Mouse (Mus musculus): ENCODE results near the gene Syce1l. TPM values are rescaled to one million over a fixed set of nuclear protein-coding genes. Genes with fewer than 3 reads are reported as not detected.

The Syce1l gene
- total and polyA plus RNA-seq, 2 experiments from 2014 or later = not detected

- WGBS = 77% methylated on average over 11 of the region's 11 CpGs
- no peak for DNase-seq
- no peaks in the 10 kb centered on the region for H3K4me1 ChIP-seq (ENCODE audit: insufficient read depth)
- no peaks in the 10 kb centered on the region for H3K27me3 ChIP-seq (ENCODE audit: insufficient read depth, low read length)
- H3K27ac ChIP-seq (ENCODE audit: low read depth, low read length) = no peak overlapping the region
- no peak overlapping the region for H3K4me3 ChIP-seq (ENCODE audit: low read depth, low read length)
- no peak for TF ChIP-seq CTCF (IDR thresholded peaks at IDR 0.05; ENCODE audit: low read depth)
- no peaks in the 10 kb centered on the region for H3K36me3 ChIP-seq (ENCODE audit: insufficient read depth)
- ATAC-seq = no peak
- H3K4me2 ChIP-seq (ENCODE audit: low read depth) = no peak overlapping the region
- H3K9ac ChIP-seq = no peak overlapping the region
- H3K9me3 ChIP-seq (ENCODE audit: low read length) = no peaks in the 10 kb centered on the region
Measured at GRCm38 (mm10) chr8:113656681-113657298, 13.8 kb downstream of the Syce1l start.

DNA sequence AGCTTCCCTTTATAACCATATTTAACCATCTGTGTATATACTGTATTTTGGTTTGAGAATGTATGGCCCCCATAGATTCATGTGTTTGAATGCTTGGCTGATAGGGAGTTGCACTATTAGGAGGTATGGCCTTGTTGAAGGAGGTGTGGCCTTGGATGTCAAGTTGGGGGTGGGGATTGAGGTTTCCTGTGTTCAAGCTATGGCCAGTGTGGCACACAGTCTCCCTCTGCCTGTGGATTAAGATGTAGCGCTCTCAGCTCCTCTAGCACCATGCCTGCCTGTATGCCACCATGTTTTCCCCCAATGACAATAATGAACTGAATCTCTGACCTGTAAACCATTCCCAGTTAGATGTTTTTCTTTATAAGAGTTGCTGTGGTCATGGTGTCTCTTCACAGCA is 17.1 kb downstream of the Syce1l start:
- ATAC-seq (no peak), DNase-seq (no peak)
- 100% methylated on average over 1 of the region's 1 CpGs for WGBS
- no peak overlapping the region for H3K27ac ChIP-seq (ENCODE audit: low read depth, low read length)
- no peaks in the 10 kb centered on the region for H3K36me3 ChIP-seq (ENCODE audit: insufficient read depth)
- no peaks in the 10 kb centered on the region for H3K4me1 ChIP-seq (ENCODE audit: insufficient read depth)
- H3K9ac ChIP-seq = no peak overlapping the region
- 0 out of 2 replicates have a peak, but pooled peaks have one; percentile 5 for TF ChIP-seq CTCF (IDR thresholded peaks at IDR 0.05; ENCODE audit: low read depth)
- no peaks in the 10 kb centered on the region for H3K27me3 ChIP-seq (ENCODE audit: insufficient read depth, low read length)
- H3K4me3 ChIP-seq (ENCODE audit: low read depth, low read length) = no peak overlapping the region
- H3K4me2 ChIP-seq (ENCODE audit: low read depth) = no peak overlapping the region
- H3K9me3 ChIP-seq (ENCODE audit: low read length) = no peaks in the 10 kb centered on the region

GRCm38 (mm10) chr8:113664544-113664943 is 21.5 kb downstream of the Syce1l start:
- peak; percentile 96 for DNase-seq
- H3K36me3 ChIP-seq (ENCODE audit: insufficient read depth) = no peaks in the 10 kb centered on the region
- no peaks in the 10 kb centered on the region for H3K4me1 ChIP-seq (ENCODE audit: insufficient read depth)
- no peak overlapping the region for H3K4me3 ChIP-seq (ENCODE audit: low read depth, low read length)
- H3K9ac ChIP-seq = no peak overlapping the region
- 0% methylated on average over 2 of the region's 2 CpGs for WGBS
- H3K27me3 ChIP-seq (ENCODE audit: insufficient read depth, low read length) = no peaks in the 10 kb centered on the region
- H3K27ac ChIP-seq (ENCODE audit: low read depth, low read length) = no peak overlapping the region
- H3K9me3 ChIP-seq (ENCODE audit: low read length) = no peaks in the 10 kb centered on the region
- TF ChIP-seq CTCF (IDR thresholded peaks at IDR 0.05; ENCODE audit: low read depth) = peak; percentile 100
- peak; percentile 95 for ATAC-seq
- no peak overlapping the region for H3K4me2 ChIP-seq (ENCODE audit: low read depth)

GRCm38 (mm10) chr8:113665036-113665435 is 22.0 kb downstream of the Syce1l start:
- Histone ChIP-seq H3K4me1 (ENCODE audit: insufficient read depth) (no peaks in the 10 kb centered on the region), H3K27me3 (ENCODE audit: insufficient read depth, low read length) (no peaks in the 10 kb centered on the region), H3K4me3 (ENCODE audit: low read depth, low read length) (no peak overlapping the region), H3K9me3 (ENCODE audit: low read length) (no peaks in the 10 kb centered on the region), H3K9ac (no peak overlapping the region), H3K4me2 (ENCODE audit: low read depth) (no peak overlapping the region), H3K36me3 (ENCODE audit: insufficient read depth) (no peaks in the 10 kb centered on the region), H3K27ac (ENCODE audit: low read depth, low read length) (no peak overlapping the region)
- ATAC-seq = peak; percentile 49; the same call in 1 of the 2 replicates
- WGBS = 46% methylated on average over 4 of the region's 4 CpGs
- peak; percentile 29 for DNase-seq
- no peak for TF ChIP-seq CTCF (IDR thresholded peaks at IDR 0.05; ENCODE audit: low read depth)

- H3K9ac ChIP-seq = no peak overlapping the region
- TF ChIP-seq CTCF (IDR thresholded peaks at IDR 0.05; ENCODE audit: low read depth) = no peak
- WGBS = 30% methylated on average over 8 of the region's 8 CpGs
- peak; percentile 46 for DNase-seq
- H3K4me3 ChIP-seq (ENCODE audit: low read depth, low read length) = no peak overlapping the region
- H3K4me1 ChIP-seq (ENCODE audit: insufficient read depth) = no peaks in the 10 kb centered on the region
- no peaks in the 10 kb centered on the region for H3K9me3 ChIP-seq (ENCODE audit: low read length)
- no peaks in the 10 kb centered on the region for H3K36me3 ChIP-seq (ENCODE audit: insufficient read depth)
- H3K27ac ChIP-seq (ENCODE audit: low read depth, low read length) = no peak overlapping the region
- no peak for ATAC-seq
- H3K4me2 ChIP-seq (ENCODE audit: low read depth) = no peak overlapping the region
- no peaks in the 10 kb centered on the region for H3K27me3 ChIP-seq (ENCODE audit: insufficient read depth, low read length)
Measured at GRCm38 (mm10) chr8:113665951-113666350, 22.9 kb downstream of the Syce1l start.

- Histone ChIP-seq H3K4me2 (ENCODE audit: low read depth) (no peak overlapping the region), H3K4me3 (ENCODE audit: low read depth, low read length) (no peak overlapping the region), H3K9me3 (ENCODE audit: low read length) (no peaks in the 10 kb centered on the region), H3K27ac (ENCODE audit: low read depth, low read length) (no peak overlapping the region), H3K27me3 (ENCODE audit: insufficient read depth, low read length) (no peaks in the 10 kb centered on the region), H3K36me3 (ENCODE audit: insufficient read depth) (no peaks in the 10 kb centered on the region), H3K9ac (no peak overlapping the region), H3K4me1 (ENCODE audit: insufficient read depth) (no peaks in the 10 kb centered on the region)
- no peak for TF ChIP-seq CTCF (IDR thresholded peaks at IDR 0.05; ENCODE audit: low read depth)
- no peak for ATAC-seq
- 20% methylated on average over 16 of the region's 16 CpGs for WGBS
- no peak for DNase-seq
Measured at GRCm38 (mm10) chr8:113666714-113667432, 23.9 kb downstream of the Syce1l start.

- no peak overlapping the region for H3K4me3 ChIP-seq (ENCODE audit: low read depth, low read length)
- ATAC-seq (no peak), DNase-seq (no peak)
- no peaks in the 10 kb centered on the region for H3K27me3 ChIP-seq (ENCODE audit: insufficient read depth, low read length)
- TF ChIP-seq CTCF (IDR thresholded peaks at IDR 0.05; ENCODE audit: low read depth) = 0 out of 2 replicates have a peak, but pooled peaks have one; percentile 9
- no peaks in the 10 kb centered on the region for H3K9me3 ChIP-seq (ENCODE audit: low read length)
- no peaks in the 10 kb centered on the region for H3K4me1 ChIP-seq (ENCODE audit: insufficient read depth)
- no peak overlapping the region for H3K27ac ChIP-seq (ENCODE audit: low read depth, low read length)
- no peak overlapping the region for H3K9ac ChIP-seq
- no peaks in the 10 kb centered on the region for H3K36me3 ChIP-seq (ENCODE audit: insufficient read depth)
- 90% methylated on average over 10 of the region's 10 CpGs for WGBS
- H3K4me2 ChIP-seq (ENCODE audit: low read depth) = no peak overlapping the region
Measured at GRCm38 (mm10) chr8:113669924-113670323, 26.9 kb downstream of the Syce1l start.

Measured in forebrain, postnatal 0 days (tissue).